25 mouse cellular contexts compared by ENCODE assay signal in genomic region chr19:5276531-5276930, GRCm38 (mm10). TPM values are rescaled to one million over a fixed set of nuclear protein-coding genes. Genes with fewer than 3 reads are reported as not detected.
DNase-seq lines count a peak whose midpoint lies in the region; ATAC-seq and TF ChIP-seq lines count a peak whose summit lies in the region.
"Had no signal": no experiment of that assay in that cellular context is flagged by ENCODE, and none has a peak within 500 bp of the region (broad histone marks: within the 10 kb centered on the region; RNA-seq: fewer than 3 reads in every experiment).

No protein-coding gene starts in this region.

- no peak for ATAC-seq in intestine, postnatal 0 days
- ATAC-seq in intestine, embryonic 16.5 days, result no peak
- ATAC-seq in midbrain, postnatal 0 days (ENCODE audit: low FRiP score), result no peak
- no peak for ATAC-seq in stomach, postnatal 0 days (ENCODE audit: low FRiP score, low TSS enrichment)
- no peak for ATAC-seq in kidney, embryonic 14.5 days (ENCODE audit: low FRiP score, low TSS enrichment)
- ATAC-seq: activated CD4-positive, CD25-positive, alpha-beta regulatory T cell, adult 4 months; forebrain, embryonic 14.5 days; intestine, embryonic 15.5 days; midbrain, embryonic 16.5 days had no signal

- peaks cover 49% of the 10 kb centered on the region for H3K36me3 ChIP-seq in intestine, postnatal 0 days (ENCODE audit: control insufficient read depth, insufficient read depth)
- H3K36me3 ChIP-seq in intestine, embryonic 16.5 days (ENCODE audit: control insufficient read depth, insufficient read depth, low read length), result peaks cover 33% of the 10 kb centered on the region
- peaks cover 35% of the 10 kb centered on the region for H3K36me3 ChIP-seq in midbrain, postnatal 0 days (ENCODE audit: insufficient read depth, low read length)
- H3K36me3 ChIP-seq in midbrain, embryonic 10.5 days, result peaks cover 78% of the 10 kb centered on the region
- H3K36me3 ChIP-seq in stomach, postnatal 0 days (ENCODE audit: control insufficient read depth, insufficient read depth, low read length), result peaks cover 20% of the 10 kb centered on the region
- peaks cover 69% of the 10 kb centered on the region for H3K36me3 ChIP-seq in kidney, embryonic 14.5 days (ENCODE audit: control insufficient read depth, insufficient read depth, low read length)

- H3K9me3 ChIP-seq in intestine, postnatal 0 days (ENCODE audit: control insufficient read depth), result no peaks in the 10 kb centered on the region
- no peaks in the 10 kb centered on the region for H3K9me3 ChIP-seq in intestine, embryonic 16.5 days (ENCODE audit: control insufficient read depth, low read length)
- no peaks in the 10 kb centered on the region for H3K9me3 ChIP-seq in midbrain, postnatal 0 days (ENCODE audit: low read length)
- H3K9me3 ChIP-seq in midbrain, embryonic 10.5 days (replicated peaks), result no peaks in the 10 kb centered on the region
- no peaks in the 10 kb centered on the region for H3K9me3 ChIP-seq in stomach, postnatal 0 days (ENCODE audit: control insufficient read depth, low read length)
- no peaks in the 10 kb centered on the region for H3K9me3 ChIP-seq in kidney, embryonic 14.5 days (ENCODE audit: control insufficient read depth, low read length)
- H3K9me3 ChIP-seq: embryonic facial prominence, embryonic 12.5 days; heart, embryonic 10.5 days; hindbrain, embryonic 12.5 days; intestine, embryonic 15.5 days; limb, embryonic 12.5 days; liver, embryonic 15.5 days had no signal

- H3K4me2 ChIP-seq in intestine, postnatal 0 days (replicated peaks; ENCODE audit: low read depth), result no peak overlapping the region
- H3K4me2 ChIP-seq in intestine, embryonic 16.5 days (ENCODE audit: low read depth, low read length), result no peak overlapping the region
- H3K4me2 ChIP-seq in midbrain, postnatal 0 days (ENCODE audit: low read depth, low read length, poor library complexity, severe bottlenecking), result no peak overlapping the region
- H3K4me2 ChIP-seq in stomach, postnatal 0 days (replicated peaks; ENCODE audit: low read depth), result no peak overlapping the region
- H3K4me2 ChIP-seq in kidney, embryonic 14.5 days (replicated peaks; ENCODE audit: low read depth, low read length), result no peak overlapping the region
- H3K4me2 ChIP-seq: embryonic facial prominence, embryonic 12.5 days; hindbrain, embryonic 12.5 days; intestine, embryonic 15.5 days; limb, embryonic 12.5 days; liver, embryonic 15.5 days had no signal

- H3K27ac ChIP-seq in intestine, postnatal 0 days (ENCODE audit: low read depth, low read length), result no peak overlapping the region
- H3K27ac ChIP-seq in intestine, embryonic 16.5 days (ENCODE audit: low read length), result no peak overlapping the region
- H3K27ac ChIP-seq in midbrain, postnatal 0 days (ENCODE audit: low read depth, low read length), result no peak overlapping the region
- H3K27ac ChIP-seq in midbrain, embryonic 10.5 days (replicated peaks), result no peak overlapping the region
- H3K27ac ChIP-seq in stomach, postnatal 0 days (replicated peaks), result no peak overlapping the region
- H3K27ac ChIP-seq in kidney, embryonic 14.5 days (ENCODE audit: low read depth, low read length), result no peak overlapping the region
- H3K27ac ChIP-seq: embryonic facial prominence, embryonic 12.5 days; heart, embryonic 10.5 days; hindbrain, embryonic 12.5 days; intestine, embryonic 15.5 days; kidney, postnatal 0 days; limb, embryonic 12.5 days; liver, embryonic 15.5 days had no signal

- no peaks in the 10 kb centered on the region for H3K27me3 ChIP-seq in intestine, postnatal 0 days (replicated peaks; ENCODE audit: control insufficient read depth, insufficient read depth, low read length)
- H3K27me3 ChIP-seq in intestine, embryonic 16.5 days (replicated peaks; ENCODE audit: control insufficient read depth, insufficient read depth, low read length), result no peaks in the 10 kb centered on the region
- H3K27me3 ChIP-seq in midbrain, postnatal 0 days (ENCODE audit: insufficient read depth, low read length), result no peaks in the 10 kb centered on the region
- H3K27me3 ChIP-seq in midbrain, embryonic 10.5 days (ENCODE audit: low read depth, poor library complexity, severe bottlenecking), result no peaks in the 10 kb centered on the region
- H3K27me3 ChIP-seq in stomach, postnatal 0 days (ENCODE audit: control insufficient read depth, insufficient read depth, low read length), result no peaks in the 10 kb centered on the region
- H3K27me3 ChIP-seq in kidney, embryonic 14.5 days (ENCODE audit: control insufficient read depth, insufficient read depth, low read length), result no peaks in the 10 kb centered on the region
- H3K27me3 ChIP-seq: embryonic facial prominence, embryonic 12.5 days; hindbrain, embryonic 12.5 days; intestine, embryonic 15.5 days; limb, embryonic 12.5 days; liver, embryonic 15.5 days had no signal

- WGBS in intestine, postnatal 0 days, result 90% methylated on average over 2 of the region's 2 CpGs
- 92% methylated on average over 2 of the region's 2 CpGs for WGBS in intestine, embryonic 16.5 days
- WGBS in midbrain, postnatal 0 days, result 90% methylated on average over 2 of the region's 2 CpGs
- 86% methylated on average over 2 of the region's 2 CpGs for WGBS in midbrain, embryonic 10.5 days
- WGBS in stomach, postnatal 0 days, result 91% methylated on average over 2 of the region's 2 CpGs
- WGBS in kidney, embryonic 14.5 days, result 87% methylated on average over 2 of the region's 2 CpGs

- no peak overlapping the region for H3K9ac ChIP-seq in intestine, postnatal 0 days (ENCODE audit: low read depth, low read length)
- H3K9ac ChIP-seq in intestine, embryonic 16.5 days (ENCODE audit: low read depth, low read length), result no peak overlapping the region
- no peak overlapping the region for H3K9ac ChIP-seq in midbrain, postnatal 0 days (replicated peaks; ENCODE audit: low read length, poor library complexity, severe bottlenecking)
- H3K9ac ChIP-seq in stomach, postnatal 0 days (ENCODE audit: low read length), result no peak overlapping the region
- no peak overlapping the region for H3K9ac ChIP-seq in kidney, embryonic 14.5 days (ENCODE audit: low read depth, low read length)
- H3K9ac ChIP-seq: embryonic facial prominence, embryonic 12.5 days; hindbrain, embryonic 12.5 days; intestine, embryonic 15.5 days; limb, embryonic 12.5 days; liver, embryonic 15.5 days had no signal

- peak; percentile 31 for TF ChIP-seq CTCF in intestine, postnatal 0 days (IDR thresholded peaks at IDR 0.05; ENCODE audit: low read depth)
- TF ChIP-seq CTCF in midbrain, postnatal 0 days (IDR thresholded peaks at IDR 0.05), result 0 out of 2 replicates have a peak, but pooled peaks have one; percentile 9
- TF ChIP-seq CTCF in stomach, postnatal 0 days (IDR thresholded peaks at IDR 0.05; ENCODE audit: low read depth), result peak; percentile 46

- DNase-seq in midbrain, postnatal 0 days (ENCODE audit: low spot score), result no peak
- DNase-seq in midbrain, embryonic 10.5 days (ENCODE audit: low spot score), result no peak
- DNase-seq in NIH3T3 (ENCODE audit: low read depth), result peak; percentile 38
- DNase-seq in stomach, postnatal 0 days (ENCODE audit: low spot score), result no peak
- DNase-seq: cerebellum, adult 9-11 months; gastrocnemius, postnatal 25 days; right cerebral cortex, adult 18-20 months had no signal

- no peak for TF ChIP-seq EP300 in stomach, postnatal 0 days (optimal IDR thresholded peaks at IDR 0.05)

- H3K4me3 ChIP-seq in intestine, postnatal 0 days (ENCODE audit: low read depth, low read length), result no peak overlapping the region
- no peak overlapping the region for H3K4me3 ChIP-seq in intestine, embryonic 16.5 days (ENCODE audit: low read length)
- H3K4me3 ChIP-seq in midbrain, postnatal 0 days (ENCODE audit: low read depth, low read length), result no peak overlapping the region
- H3K4me3 ChIP-seq in midbrain, embryonic 10.5 days, result no peak overlapping the region
- H3K4me3 ChIP-seq in stomach, postnatal 0 days (ENCODE audit: low read depth, low read length), result no peak overlapping the region
- no peak overlapping the region for H3K4me3 ChIP-seq in kidney, embryonic 14.5 days (ENCODE audit: low read length)
- H3K4me3 ChIP-seq: embryonic facial prominence, embryonic 12.5 days; heart, embryonic 10.5 days; hindbrain, embryonic 12.5 days; intestine, embryonic 15.5 days; limb, embryonic 12.5 days; liver, embryonic 15.5 days had no signal

- 0 out of 2 replicates have a peak, but pooled peaks cover 3% of the 10 kb centered on the region for H3K4me1 ChIP-seq in intestine, postnatal 0 days (replicated peaks; ENCODE audit: control insufficient read depth, insufficient read depth, low read length)
- H3K4me1 ChIP-seq in intestine, embryonic 16.5 days (ENCODE audit: control insufficient read depth, insufficient read depth, low read length), result peaks cover 20% of the 10 kb centered on the region
- no peaks in the 10 kb centered on the region for H3K4me1 ChIP-seq in midbrain, postnatal 0 days (ENCODE audit: insufficient read depth, low read length)
- peaks cover 20% of the 10 kb centered on the region for H3K4me1 ChIP-seq in midbrain, embryonic 10.5 days
- H3K4me1 ChIP-seq in stomach, postnatal 0 days (replicated peaks; ENCODE audit: control insufficient read depth, insufficient read depth), result no peaks in the 10 kb centered on the region
- peaks cover 12% of the 10 kb centered on the region for H3K4me1 ChIP-seq in kidney, embryonic 14.5 days (ENCODE audit: control insufficient read depth, insufficient read depth, low read length)

RNA-seq across cellular contexts. Expression of gene Pacs1, which starts 3.6 kb away (rescaled TPM):
- 6.2 and 6.6 TPM in 2 replicates for polyA plus RNA-seq in intestine, postnatal 0 days (2015; fragmentation: Nextera tagmentation; extraction: Ambion mirVana)
- polyA plus RNA-seq in intestine, embryonic 16.5 days (2015; fragmentation: Nextera tagmentation; extraction: Ambion mirVana), result 11.4 and 13.8 TPM in 2 replicates
- total RNA-seq in midbrain, postnatal 0 days (2014; rRNA removed), result 86.4 and 124 TPM in 2 replicates
- polyA plus RNA-seq in midbrain, postnatal 0 days (2015; fragmentation: Nextera tagmentation; extraction: Ambion mirVana), result 47.9 and 49.9 TPM in 2 replicates
- 21.3 and 23.7 TPM in 2 replicates for polyA plus RNA-seq in midbrain, embryonic 10.5 days (2016; fragmentation: Nextera tagmentation; extraction: Ambion mirVana)
- 4.6 and 6.7 TPM in 2 replicates for polyA plus RNA-seq in stomach, postnatal 0 days (2015; fragmentation: Nextera tagmentation; extraction: Ambion mirVana)
- polyA plus RNA-seq in kidney, embryonic 14.5 days (2014; fragmentation: Nextera tagmentation; extraction: Ambion mirVana), result 17.6 and 30.4 TPM in 2 replicates

RNA-seq across cellular contexts. Expression of gene Sf3b2, which starts 18.7 kb away (rescaled TPM):
- polyA plus RNA-seq in intestine, postnatal 0 days (2015; fragmentation: Nextera tagmentation; extraction: Ambion mirVana), result 160 and 172 TPM in 2 replicates
- polyA plus RNA-seq in intestine, embryonic 16.5 days (2015; fragmentation: Nextera tagmentation; extraction: Ambion mirVana), result 265 and 280 TPM in 2 replicates
- 270 and 283 TPM in 2 replicates for total RNA-seq in midbrain, postnatal 0 days (2014; rRNA removed)
- 312 and 315 TPM in 2 replicates for polyA plus RNA-seq in midbrain, postnatal 0 days (2015; fragmentation: Nextera tagmentation; extraction: Ambion mirVana)
- 468 and 500 TPM in 2 replicates for polyA plus RNA-seq in midbrain, embryonic 10.5 days (2016; fragmentation: Nextera tagmentation; extraction: Ambion mirVana)
- 134 and 148 TPM in 2 replicates for polyA plus RNA-seq in stomach, postnatal 0 days (2015; fragmentation: Nextera tagmentation; extraction: Ambion mirVana)
- polyA plus RNA-seq in kidney, embryonic 14.5 days (2014; fragmentation: Nextera tagmentation; extraction: Ambion mirVana), result 293 and 384 TPM in 2 replicates

RNA-seq across cellular contexts. Expression of gene Gal3st3, which starts 21.6 kb away (rescaled TPM):
- 0.55 and 0.67 TPM in 2 replicates for polyA plus RNA-seq in intestine, postnatal 0 days (2015; fragmentation: Nextera tagmentation; extraction: Ambion mirVana)
- polyA plus RNA-seq in intestine, embryonic 16.5 days (2015; fragmentation: Nextera tagmentation; extraction: Ambion mirVana), result 1.5 and 1.9 TPM in 2 replicates
- 27.4 and 29.2 TPM in 2 replicates for total RNA-seq in midbrain, postnatal 0 days (2014; rRNA removed)
- 40.8 and 41.4 TPM in 2 replicates for polyA plus RNA-seq in midbrain, postnatal 0 days (2015; fragmentation: Nextera tagmentation; extraction: Ambion mirVana)
- 10.8 and 15.4 TPM in 2 replicates for polyA plus RNA-seq in midbrain, embryonic 10.5 days (2016; fragmentation: Nextera tagmentation; extraction: Ambion mirVana)
- 0.51 and 0.53 TPM in 2 replicates for polyA plus RNA-seq in stomach, postnatal 0 days (2015; fragmentation: Nextera tagmentation; extraction: Ambion mirVana)
- polyA plus RNA-seq in kidney, embryonic 14.5 days (2014; fragmentation: Nextera tagmentation; extraction: Ambion mirVana), result 2.9 and 4.4 TPM in 2 replicates
- total RNA-seq: gastrocnemius, postnatal 25 days; megakaryocyte-erythroid progenitor cell, adult 5-6 weeks had no signal
- polyA plus RNA-seq: small intestine, adult 2 months had no signal

RNA-seq across cellular contexts. Expression of gene Catsper1, which starts 59.0 kb away (rescaled TPM):
- not detected in 2 replicates for polyA plus RNA-seq in intestine, postnatal 0 days (2015; fragmentation: Nextera tagmentation; extraction: Ambion mirVana)
- polyA plus RNA-seq in intestine, embryonic 16.5 days (2015; fragmentation: Nextera tagmentation; extraction: Ambion mirVana), result not detected in 2 replicates
- not detected in 2 replicates for total RNA-seq in midbrain, postnatal 0 days (2014; rRNA removed)
- polyA plus RNA-seq in midbrain, postnatal 0 days (2015; fragmentation: Nextera tagmentation; extraction: Ambion mirVana), result not detected in 2 replicates
- polyA plus RNA-seq in midbrain, embryonic 10.5 days (2016; fragmentation: Nextera tagmentation; extraction: Ambion mirVana), result not detected in 2 replicates
- not detected in 2 replicates for polyA plus RNA-seq in stomach, postnatal 0 days (2015; fragmentation: Nextera tagmentation; extraction: Ambion mirVana)
- polyA plus RNA-seq in kidney, embryonic 14.5 days (2014; fragmentation: Nextera tagmentation; extraction: Ambion mirVana), result not detected in 2 replicates
- total RNA-seq: adrenal gland, postnatal 14 days; gastrocnemius, postnatal 25 days; megakaryocyte-erythroid progenitor cell, adult 5-6 weeks had no signal
- polyA plus RNA-seq: activated CD4-positive, CD25-positive, alpha-beta regulatory T cell, adult 4 months; brain, embryonic 14.5 days; embryonic facial prominence, embryonic 12.5 days; forebrain, embryonic 14.5 days; heart, embryonic 10.5 days; heart, postnatal 0 days; hindbrain, embryonic 12.5 days; intestine, embryonic 15.5 days; kidney, postnatal 0 days; limb, embryonic 12.5 days; liver, embryonic 15.5 days; midbrain, embryonic 16.5 days; small intestine, adult 2 months had no signal
